Mouse (Mus musculus) liver, postnatal 0 days (tissue): ENCODE results near the gene Gabpa. TPM values are rescaled to one million over a fixed set of nuclear protein-coding genes. Genes with fewer than 3 reads are reported as not detected.

ENCODE experiments used
- ATAC-seq: fragments of 200-750 bp; cut with Nextera tagmentation; 2 replicates; pipeline ENCODE4 v1.8.0; 2017; ENCODE audit warnings: mild to moderate bottlenecking, moderate library complexity
- DNase-seq: peaks from one replicate; pipeline ENCODE4 v3.0.0-alpha.2; 2016
- H3K27ac ChIP-seq: fragments of 300-500 bp; sonication (generic); 2 replicates; pipeline ENCODE4 v1.5.1; 2014; ENCODE audit warnings: antibody characterized with exemption, moderate library complexity, mild to moderate bottlenecking, low read depth
- H3K27me3 ChIP-seq: fragments of 300-500 bp; sonication (generic); 2 replicates; pipeline ENCODE4 v1.6.1; 2014; ENCODE audit warnings: low read length, control low read depth, mixed read lengths; ENCODE audit not compliant: insufficient read depth
- H3K36me3 ChIP-seq: fragments of 300-500 bp; sonication (generic); replicated peaks from 2 replicates; pipeline ENCODE4 v1.6.1; 2014; ENCODE audit warnings: mild to moderate bottlenecking, control low read depth, low read length, moderate library complexity, mixed read lengths; ENCODE audit not compliant: insufficient read depth
- H3K4me1 ChIP-seq: fragments of 300-500 bp; sonication (generic); 2 replicates; pipeline ENCODE4 v1.6.1; 2014; ENCODE audit warnings: antibody characterized with exemption, mild to moderate bottlenecking, control low read depth; ENCODE audit not compliant: insufficient read depth
- H3K4me2 ChIP-seq: fragments of 300-500 bp; sonication (generic); 2 replicates; pipeline ENCODE4 v1.6.1; 2014; ENCODE audit warnings: low read depth, mild to moderate bottlenecking, low read length, moderate library complexity, mixed read lengths
- H3K4me3 ChIP-seq: fragments of 300-500 bp; sonication (generic); 2 replicates; pipeline ENCODE4 v1.5.1; 2014; ENCODE audit warnings: low read depth, low read length
- H3K9ac ChIP-seq: fragments of 300-500 bp; sonication (generic); replicated peaks from 2 replicates; pipeline ENCODE4 v1.6.1; 2014; ENCODE audit warnings: mild to moderate bottlenecking, moderate library complexity
- H3K9me3 ChIP-seq: fragments of 300-500 bp; sonication (generic); 2 replicates; pipeline ENCODE4 v1.6.1; 2016; ENCODE audit warnings: mild to moderate bottlenecking, control low read depth, low read length, mixed read lengths
- CTCF ChIP-seq: sonication (generic); IDR thresholded peaks from 2 replicates; pipeline ENCODE4 v1.5.1; 2016; ENCODE audit warnings: antibody characterized with exemption, low read depth
- EP300 ChIP-seq: IDR thresholded peaks from 2 replicates; pipeline ENCODE4 v1.6.1; 2016; ENCODE audit warnings: antibody characterized with exemption, low read depth, mild to moderate bottlenecking
- WGBS: fragments of 180-500 bp; shearing (Covaris S2); extraction: QIAGEN DNeasy Blood & Tissue Kit; methylation state at CpG from one replicate; pipeline ENCODE4 v1.1.7; 2014; ENCODE audit not compliant: insufficient replicate concordance; 5-methylcytosine and 5-hydroxymethylcytosine counted together
- polyA plus RNA-seq: library from polyadenylated mRNA; unstranded; fragments of >200 nt; fragmentation: Nextera tagmentation; extraction: Ambion mirVana; gene quantifications from 2 replicates; pipeline ENCODE4 v1.2.1, GENCODE M21; 2015

Gabpa gene
- polyA plus RNA-seq, 1 experiment from 2014 or later: 9.2 TPM

DNA sequence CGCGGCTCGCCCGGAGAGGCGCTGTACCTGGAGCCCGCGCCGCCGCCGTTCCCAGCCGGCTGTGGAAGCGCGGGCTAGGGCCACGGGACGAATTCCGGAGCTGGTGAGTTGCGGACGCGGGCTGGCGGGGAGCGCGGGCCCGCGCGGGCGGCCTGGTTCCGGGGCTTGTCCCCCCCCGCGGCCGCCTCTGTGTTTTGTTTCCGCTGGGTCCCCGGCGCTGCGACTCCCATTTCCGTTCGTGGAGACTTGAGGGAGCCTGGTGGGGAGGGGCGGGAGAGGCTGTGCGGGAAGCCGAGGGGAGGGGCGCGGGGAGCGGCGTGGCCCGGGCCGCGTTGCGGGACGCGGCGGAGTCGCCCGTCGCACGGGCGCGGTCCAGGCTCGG is 707 bp downstream of the Gabpa start, which contains the start of gene Atp5j:
Atp5j (minus strand) TSS at position 185 of the 382 bp plus-strand sequence.
- Histone ChIP-seq H3K4me2 (peak within 1 kb of the TSS; percentile 82), H3K27ac (peak within 1 kb of the TSS; percentile 98), H3K9ac (peak within 1 kb of the TSS; percentile 99), H3K27me3 (no peaks in the 10 kb centered on the region), H3K4me3 (peak within 1 kb of the TSS; percentile 98), H3K4me1 (peaks cover 16% of the 10 kb centered on the region), H3K36me3 (peaks cover 31% of the 10 kb centered on the region), H3K9me3 (no peaks in the 10 kb centered on the region)
- ATAC-seq (peak; percentile 19), DNase-seq (peak; percentile 81)
- TF ChIP-seq CTCF: no peak
- TF ChIP-seq EP300: no peak
- 1% methylated on average over 22 of the region's 57 CpGs for whole genome bisulfite sequencing

- WGBS: 5% methylated on average over 22 of the region's 29 CpGs
- Histone ChIP-seq H3K4me3 (peak overlapping the region; percentile 98), H3K9me3 (no peaks in the 10 kb centered on the region), H3K36me3 (peaks cover 30% of the 10 kb centered on the region), H3K27ac (peak overlapping the region; percentile 98), H3K4me2 (peak overlapping the region; percentile 82), H3K27me3 (no peaks in the 10 kb centered on the region), H3K4me1 (peaks cover 16% of the 10 kb centered on the region), H3K9ac (peak overlapping the region; percentile 99)
- no peak for TF ChIP-seq CTCF
- TF ChIP-seq EP300: no peak
- DNase-seq (peak; percentile 70), ATAC-seq (peak; percentile 12)
Measured at GRCm38 (mm10) chr16:84835823-84836743, 1.4 kb downstream of the Gabpa start.

GRCm38 (mm10) chr16:84838576-84838975 is 3.9 kb downstream of the Gabpa start:
- Histone ChIP-seq H3K9ac (no peak overlapping the region), H3K4me2 (no peak overlapping the region), H3K9me3 (no peaks in the 10 kb centered on the region), H3K27ac (no peak overlapping the region), H3K36me3 (peaks cover 29% of the 10 kb centered on the region), H3K27me3 (no peaks in the 10 kb centered on the region), H3K4me1 (peaks cover 8% of the 10 kb centered on the region; the same call in 1 of the 2 replicates), H3K4me3 (no peak overlapping the region)
- TF ChIP-seq EP300 (no peak), CTCF (no peak)
- 82% methylated on average over 2 of the region's 2 CpGs for WGBS
- DNase-seq (no peak), ATAC-seq (no peak)

DNA sequence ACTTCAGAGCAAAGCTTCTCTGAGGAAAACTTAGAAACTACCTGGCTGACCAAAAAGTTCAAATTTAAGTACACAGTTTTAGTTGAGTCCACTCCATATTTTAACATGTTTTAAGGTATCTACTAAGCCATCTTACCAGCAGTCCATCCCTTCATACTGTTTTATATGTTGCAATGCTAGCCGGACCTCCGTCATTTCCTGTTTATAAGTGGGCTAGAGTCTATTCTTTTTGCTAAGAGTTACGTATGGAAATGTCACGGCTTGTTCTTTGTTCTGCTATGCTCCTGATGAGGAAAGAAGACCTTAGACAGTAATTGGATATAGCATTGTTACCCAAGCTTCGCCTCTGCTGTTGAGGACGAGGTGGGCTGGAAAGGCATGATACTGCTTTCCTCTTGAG is 18.8 kb downstream of the Gabpa start:
- no peaks in the 10 kb centered on the region for H3K27me3 ChIP-seq
- H3K4me2 ChIP-seq: no peak overlapping the region
- no peak overlapping the region for H3K27ac ChIP-seq
- no peak overlapping the region for H3K4me3 ChIP-seq
- peaks cover 74% of the 10 kb centered on the region for H3K36me3 ChIP-seq
- H3K9ac ChIP-seq: no peak overlapping the region
- H3K9me3 ChIP-seq: no peaks in the 10 kb centered on the region
- TF ChIP-seq EP300 (no peak), CTCF (no peak)
- no peaks in the 10 kb centered on the region for H3K4me1 ChIP-seq
- ATAC-seq (no peak), DNase-seq (no peak)
- 90% methylated on average over 6 of the region's 6 CpGs for WGBS

DNA sequence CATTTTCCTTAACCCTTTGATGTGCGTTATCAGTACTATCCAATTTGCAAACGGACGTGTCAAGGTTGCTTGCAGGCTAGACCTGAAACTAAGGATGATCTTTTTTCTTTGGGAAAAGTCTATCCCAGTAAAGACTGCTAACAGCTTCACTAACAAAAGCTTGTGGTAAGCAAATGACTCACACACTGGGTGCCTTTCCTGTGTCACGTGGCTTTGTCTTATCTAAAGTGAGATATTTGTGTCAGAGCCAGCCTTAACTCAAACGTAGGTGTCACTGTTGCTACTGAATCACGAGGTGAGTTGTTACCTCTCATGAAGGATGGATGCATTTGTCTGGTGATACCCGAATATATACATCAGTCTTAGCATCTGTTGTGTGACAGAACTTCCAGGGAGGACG is 29.9 kb downstream of the Gabpa start:
- Histone ChIP-seq H3K4me1 (no peaks in the 10 kb centered on the region), H3K9me3 (no peaks in the 10 kb centered on the region), H3K27ac (no peak overlapping the region), H3K27me3 (no peaks in the 10 kb centered on the region), H3K4me2 (no peak overlapping the region), H3K4me3 (no peak overlapping the region), H3K36me3 (peaks cover 24% of the 10 kb centered on the region), H3K9ac (no peak overlapping the region)
- no peak for DNase-seq
- 76% methylated on average over 8 of the region's 8 CpGs for WGBS
- ATAC-seq: no peak
- TF ChIP-seq CTCF (no peak), EP300 (no peak)

GRCm38 (mm10) chr16:84873805-84874204 is 39.1 kb downstream of the Gabpa start:
- Histone ChIP-seq H3K27me3 (no peaks in the 10 kb centered on the region), H3K9ac (no peak overlapping the region), H3K4me1 (no peaks in the 10 kb centered on the region), H3K4me3 (no peak overlapping the region), H3K36me3 (no peaks in the 10 kb centered on the region), H3K9me3 (no peaks in the 10 kb centered on the region), H3K4me2 (no peak overlapping the region), H3K27ac (no peak overlapping the region)
- 69% methylated on average over 8 of the region's 8 CpGs for WGBS
- ATAC-seq: peak; percentile 63
- TF ChIP-seq EP300 (no peak), CTCF (no peak)
- no peak for DNase-seq
